Mouse (Mus musculus) macrophage (primary cell): ENCODE data around the gene Ppp6r2. TPM values are rescaled to one million over a fixed set of nuclear protein-coding genes. Genes with fewer than 3 reads are reported as not detected.

Source experiments
- H3K27ac ChIP-seq: fragments of 350-480 bp; formaldehyde crosslinking; 2 replicates; pipeline ENCODE4 v1.9.0; 2021
- H3K36me3 ChIP-seq: fragments of 350-480 bp; formaldehyde crosslinking; 2 replicates; pipeline ENCODE4 v1.9.0; 2021; ENCODE audit errors: inconsistent target
- H3K4me3 ChIP-seq: fragments of 350-480 bp; formaldehyde crosslinking; 2 replicates; pipeline ENCODE4 v1.9.0; 2021; ENCODE audit errors: inconsistent target
- H3K79me2 ChIP-seq: fragments of 350-480 bp; formaldehyde crosslinking; 2 replicates; pipeline ENCODE4 v1.9.0; 2021; ENCODE audit errors: inconsistent target
- WGBS: methylation state at CpG from one replicate; pipeline ENCODE4 v1.1.7; 2026; ENCODE audit warnings: inconsistent platforms; ENCODE audit not compliant: missing documents; 5-methylcytosine and 5-hydroxymethylcytosine counted together
- polyA plus RNA-seq: library from polyadenylated mRNA; stranded (reverse); fragments of 250-400 nt; gene quantifications from 3 replicates; pipeline ENCODE4 v1.2.4, GENCODE M21; 2018; ENCODE audit warnings: inconsistent platforms

The Ppp6r2 gene
- polyA plus RNA-seq, 1 experiment from 2014 or later: 15.7 TPM

- no peaks in the 10 kb centered on the region for H3K79me2 ChIP-seq
- no peaks in the 10 kb centered on the region for H3K36me3 ChIP-seq
- H3K27ac ChIP-seq: 0 out of 2 replicates have a peak overlapping the region, but pooled peaks have one; percentile 27
- 76% methylated on average over 15 of the region's 15 CpGs for WGBS
- H3K4me3 ChIP-seq: peak overlapping the region; percentile 43
Measured at GRCm38 (mm10) chr15:89197056-89197455, 14.3 kb upstream of the Ppp6r2 start.

- WGBS: 98% methylated on average over 4 of the region's 4 CpGs
Measured at GRCm38 (mm10) chr15:89207457-89207856, 3.9 kb upstream of the Ppp6r2 start.

GRCm38 (mm10) chr15:89209886-89210761 is 1.2 kb upstream of the Ppp6r2 start:
- Histone ChIP-seq H3K79me2 (peaks cover 10% of the 10 kb centered on the region; the same call in 1 of the 2 replicates), H3K36me3 (no peaks in the 10 kb centered on the region), H3K4me3 (peak overlapping the region; percentile 29), H3K27ac (peak overlapping the region; percentile 49; the same call in 1 of the 2 replicates)
- WGBS: 10% methylated on average over 22 of the region's 22 CpGs

More at GRCm38 (mm10) chr15:89207457-89207856, 3.9 kb upstream of the Ppp6r2 start:
- peaks cover 6% of the 10 kb centered on the region; the same call in 1 of the 2 replicates for H3K79me2 ChIP-seq
- no peak overlapping the region for H3K27ac ChIP-seq
- no peaks in the 10 kb centered on the region for H3K36me3 ChIP-seq
- H3K4me3 ChIP-seq: no peak overlapping the region

GRCm38 (mm10) chr15:89211716-89212461 is 536 bp downstream of the Ppp6r2 start:
- WGBS: 18% methylated on average over 33 of the region's 35 CpGs

GRCm38 (mm10) chr15:89212495-89212894 is 1.1 kb downstream of the Ppp6r2 start:
- H3K4me3 ChIP-seq: no peak overlapping the region
- H3K79me2 ChIP-seq: peaks cover 10% of the 10 kb centered on the region; the same call in 1 of the 2 replicates
- WGBS: 91% methylated on average over 5 of the region's 6 CpGs
- peaks cover 7% of the 10 kb centered on the region; the same call in 1 of the 2 replicates for H3K36me3 ChIP-seq
- H3K27ac ChIP-seq: no peak overlapping the region

More at GRCm38 (mm10) chr15:89211716-89212461, 536 bp downstream of the Ppp6r2 start:
- Histone ChIP-seq H3K27ac (no peak overlapping the region), H3K4me3 (peak overlapping the region; percentile 47), H3K36me3 (peaks cover 7% of the 10 kb centered on the region; the same call in 1 of the 2 replicates), H3K79me2 (peaks cover 10% of the 10 kb centered on the region; the same call in 1 of the 2 replicates)

- no peak overlapping the region for H3K27ac ChIP-seq
- H3K4me3 ChIP-seq: no peak overlapping the region
- WGBS: 87% methylated on average over 3 of the region's 3 CpGs
- peaks cover 10% of the 10 kb centered on the region; the same call in 1 of the 2 replicates for H3K79me2 ChIP-seq
- H3K36me3 ChIP-seq: peaks cover 7% of the 10 kb centered on the region; the same call in 1 of the 2 replicates
Measured at GRCm38 (mm10) chr15:89213517-89213916, 2.2 kb downstream of the Ppp6r2 start.

- 97% methylated on average over 3 of the region's 3 CpGs for WGBS
- no peak overlapping the region for H3K4me3 ChIP-seq
- peaks cover 7% of the 10 kb centered on the region; the same call in 1 of the 2 replicates for H3K36me3 ChIP-seq
Measured at GRCm38 (mm10) chr15:89214953-89215352, 3.6 kb downstream of the Ppp6r2 start.

GRCm38 (mm10) chr15:89215611-89216233 is 4.4 kb downstream of the Ppp6r2 start:
- Histone ChIP-seq H3K27ac (no peak overlapping the region), H3K36me3 (peaks cover 7% of the 10 kb centered on the region; the same call in 1 of the 2 replicates), H3K4me3 (no peak overlapping the region), H3K79me2 (peaks cover 10% of the 10 kb centered on the region; the same call in 1 of the 2 replicates)
- 100% methylated on average over 2 of the region's 2 CpGs for WGBS

More at GRCm38 (mm10) chr15:89214953-89215352, 3.6 kb downstream of the Ppp6r2 start:
- peaks cover 10% of the 10 kb centered on the region; the same call in 1 of the 2 replicates for H3K79me2 ChIP-seq
- no peak overlapping the region for H3K27ac ChIP-seq

GRCm38 (mm10) chr15:89233586-89233985 is 22.2 kb downstream of the Ppp6r2 start:
- Histone ChIP-seq H3K36me3 (no peaks in the 10 kb centered on the region), H3K27ac (no peak overlapping the region), H3K79me2 (no peaks in the 10 kb centered on the region), H3K4me3 (no peak overlapping the region)
- WGBS: 78% methylated on average over 2 of the region's 2 CpGs

- Histone ChIP-seq H3K27ac (no peak overlapping the region), H3K79me2 (no peaks in the 10 kb centered on the region), H3K36me3 (no peaks in the 10 kb centered on the region), H3K4me3 (no peak overlapping the region)
- WGBS: 89% methylated on average over 4 of the region's 4 CpGs
Measured at GRCm38 (mm10) chr15:89234052-89234451, 22.7 kb downstream of the Ppp6r2 start.

- no peaks in the 10 kb centered on the region for H3K79me2 ChIP-seq
- 0% methylated on average over 3 of the region's 3 CpGs for WGBS
- peak overlapping the region; percentile 71 for H3K27ac ChIP-seq
- peaks cover 5% of the 10 kb centered on the region; the same call in 1 of the 2 replicates for H3K36me3 ChIP-seq
- no peak overlapping the region for H3K4me3 ChIP-seq
Measured at GRCm38 (mm10) chr15:89239751-89240392, 28.5 kb downstream of the Ppp6r2 start.

GRCm38 (mm10) chr15:89241025-89241424 is 29.7 kb downstream of the Ppp6r2 start:
- WGBS: 94% methylated on average over 2 of the region's 2 CpGs
- Histone ChIP-seq H3K79me2 (no peaks in the 10 kb centered on the region), H3K4me3 (no peak overlapping the region), H3K27ac (no peak overlapping the region), H3K36me3 (peaks cover 5% of the 10 kb centered on the region; the same call in 1 of the 2 replicates)

- Histone ChIP-seq H3K27ac (no peak overlapping the region), H3K4me3 (no peak overlapping the region), H3K36me3 (no peaks in the 10 kb centered on the region), H3K79me2 (no peaks in the 10 kb centered on the region)
- 62% methylated on average over 6 of the region's 6 CpGs for WGBS
Measured at GRCm38 (mm10) chr15:89249063-89249462, 37.7 kb downstream of the Ppp6r2 start.
